Mouse (Mus musculus): Measurements from ENCODE around the gene Fgfr2. TPM values are rescaled to one million over a fixed set of nuclear protein-coding genes. Genes with fewer than 3 reads are reported as not detected.
A peak's percentile ranks its signal among the peaks of the same experiment; 100 is the strongest.

The Fgfr2 gene
- total and polyA plus RNA-seq, 2 experiments from 2014 or later, result 17.1 to 47.6 TPM

DNA sequence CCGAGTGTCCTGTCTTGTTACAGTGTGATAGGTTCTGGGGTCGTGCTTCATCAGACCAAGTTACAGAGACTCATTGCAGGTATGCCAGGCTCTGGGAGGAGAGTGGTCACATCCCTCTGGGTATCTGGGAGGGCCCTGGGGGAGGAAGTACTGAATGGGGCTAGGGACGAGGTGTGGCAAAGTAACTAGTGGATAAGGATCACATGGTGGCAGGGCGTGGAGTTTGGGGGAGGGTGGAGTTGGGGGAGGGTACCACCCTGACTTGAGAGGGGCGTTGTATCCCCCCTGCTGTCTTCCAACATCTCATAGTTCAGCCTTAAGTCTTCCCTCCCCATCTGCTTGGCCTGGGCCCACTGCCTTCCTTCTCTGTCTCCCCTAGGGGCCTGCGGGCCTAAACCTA, 443.6 kb downstream of the Fgfr2 start:
- no peak for TF ChIP-seq CTCF (IDR thresholded peaks at IDR 0.05; ENCODE audit: low read depth)
- Histone ChIP-seq H3K27me3 (ENCODE audit: insufficient read depth, low read length) (no peaks in the 10 kb centered on the region), H3K9ac (no peak overlapping the region), H3K4me3 (ENCODE audit: low read depth, low read length) (no peak overlapping the region), H3K4me1 (ENCODE audit: insufficient read depth) (no peaks in the 10 kb centered on the region), H3K4me2 (ENCODE audit: low read depth) (no peak overlapping the region), H3K9me3 (ENCODE audit: low read length) (no peaks in the 10 kb centered on the region), H3K27ac (ENCODE audit: low read depth, low read length) (no peak overlapping the region), H3K36me3 (ENCODE audit: insufficient read depth) (no peaks in the 10 kb centered on the region)
- DNase-seq (no peak), ATAC-seq (no peak)
- 79% methylated on average over 6 of the region's 6 CpGs for WGBS

DNA sequence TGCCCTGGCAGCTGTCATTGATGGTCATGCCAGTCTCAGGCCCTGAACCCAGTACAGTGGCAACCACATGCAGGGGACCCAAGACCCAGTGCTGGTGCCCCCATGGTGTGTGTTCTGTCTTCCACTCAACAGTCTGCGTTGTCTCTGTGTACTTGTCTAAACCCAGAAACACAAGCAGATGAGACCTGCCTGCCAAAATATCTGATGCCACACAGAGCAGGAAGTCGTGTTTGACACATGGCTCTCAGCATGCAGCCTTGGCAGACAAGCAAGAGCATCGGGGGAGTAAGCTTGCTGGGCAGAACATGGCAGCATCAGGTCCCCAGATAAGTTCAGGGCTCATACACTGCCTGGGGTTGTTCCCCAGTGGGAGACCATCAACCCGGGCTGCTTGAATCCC, 444.0 kb downstream of the Fgfr2 start:
- H3K27me3 ChIP-seq (ENCODE audit: insufficient read depth, low read length), result no peaks in the 10 kb centered on the region
- 47% methylated on average over 4 of the region's 4 CpGs for WGBS
- H3K4me3 ChIP-seq (ENCODE audit: low read depth, low read length), result no peak overlapping the region
- H3K4me1 ChIP-seq (ENCODE audit: insufficient read depth), result no peaks in the 10 kb centered on the region
- ATAC-seq (peak; percentile 40; the same call in 1 of the 2 replicates), DNase-seq (peak; percentile 22)
- no peaks in the 10 kb centered on the region for H3K36me3 ChIP-seq (ENCODE audit: insufficient read depth)
- H3K27ac ChIP-seq (ENCODE audit: low read depth, low read length), result no peak overlapping the region
- no peak overlapping the region for H3K9ac ChIP-seq
- no peaks in the 10 kb centered on the region for H3K9me3 ChIP-seq (ENCODE audit: low read length)
- H3K4me2 ChIP-seq (ENCODE audit: low read depth), result no peak overlapping the region
- TF ChIP-seq CTCF (IDR thresholded peaks at IDR 0.05; ENCODE audit: low read depth), result no peak

DNA sequence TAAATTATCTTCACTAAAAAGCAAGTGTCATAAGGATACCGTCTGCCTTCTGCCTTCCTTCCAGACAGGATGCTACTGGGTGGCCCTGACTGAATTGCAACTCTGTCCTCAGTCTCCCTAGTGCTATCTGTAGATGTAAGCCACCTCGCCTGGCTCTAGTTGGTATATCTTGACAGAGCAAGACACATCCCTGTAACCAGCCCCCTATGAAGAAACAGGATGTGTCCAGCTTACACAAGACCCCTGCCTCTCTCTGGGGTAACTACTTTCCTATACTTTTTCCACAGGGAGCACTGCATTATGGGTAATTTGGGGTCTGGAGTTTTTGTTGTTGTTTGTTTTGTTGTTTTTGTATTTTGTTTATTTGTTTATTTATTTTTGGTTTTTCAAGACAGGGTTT, 447.2 kb downstream of the Fgfr2 start:
- TF ChIP-seq CTCF (IDR thresholded peaks at IDR 0.05; ENCODE audit: low read depth), result no peak
- WGBS, result 94% methylated on average over 2 of the region's 2 CpGs

GRCm38 (mm10) chr7:132673931-132674755, 449.0 kb downstream of the Fgfr2 start:
- H3K4me2 ChIP-seq (ENCODE audit: low read depth), result no peak overlapping the region
- 52% methylated on average over 17 of the region's 17 CpGs for WGBS
- no peak for ATAC-seq
- no peak overlapping the region for H3K4me3 ChIP-seq (ENCODE audit: low read depth, low read length)
- no peaks in the 10 kb centered on the region for H3K27me3 ChIP-seq (ENCODE audit: insufficient read depth, low read length)
- H3K27ac ChIP-seq (ENCODE audit: low read depth, low read length), result no peak overlapping the region
- H3K9me3 ChIP-seq (ENCODE audit: low read length), result no peaks in the 10 kb centered on the region
- H3K9ac ChIP-seq, result no peak overlapping the region
- no peaks in the 10 kb centered on the region for H3K36me3 ChIP-seq (ENCODE audit: insufficient read depth)
- peak; percentile 28; the same call in 1 of the 2 replicates for TF ChIP-seq CTCF (IDR thresholded peaks at IDR 0.05; ENCODE audit: low read depth)
- H3K4me1 ChIP-seq (ENCODE audit: insufficient read depth), result no peaks in the 10 kb centered on the region
- DNase-seq, result no peak

More for the DNA sequence above, 447.2 kb downstream of the Fgfr2 start:
- no peak overlapping the region for H3K4me2 ChIP-seq (ENCODE audit: low read depth)
- H3K4me3 ChIP-seq (ENCODE audit: low read depth, low read length), result no peak overlapping the region
- H3K4me1 ChIP-seq (ENCODE audit: insufficient read depth), result no peaks in the 10 kb centered on the region
- no peaks in the 10 kb centered on the region for H3K27me3 ChIP-seq (ENCODE audit: insufficient read depth, low read length)
- H3K36me3 ChIP-seq (ENCODE audit: insufficient read depth), result no peaks in the 10 kb centered on the region
- H3K9me3 ChIP-seq (ENCODE audit: low read length), result no peaks in the 10 kb centered on the region
- DNase-seq, result no peak
- H3K27ac ChIP-seq (ENCODE audit: low read depth, low read length), result no peak overlapping the region
- no peak overlapping the region for H3K9ac ChIP-seq
- no peak for ATAC-seq

GRCm38 (mm10) chr7:132672481-132672959, 450.6 kb downstream of the Fgfr2 start:
- H3K9ac ChIP-seq, result no peak overlapping the region
- ATAC-seq, result no peak
- WGBS, result 84% methylated on average over 7 of the region's 7 CpGs

DNA sequence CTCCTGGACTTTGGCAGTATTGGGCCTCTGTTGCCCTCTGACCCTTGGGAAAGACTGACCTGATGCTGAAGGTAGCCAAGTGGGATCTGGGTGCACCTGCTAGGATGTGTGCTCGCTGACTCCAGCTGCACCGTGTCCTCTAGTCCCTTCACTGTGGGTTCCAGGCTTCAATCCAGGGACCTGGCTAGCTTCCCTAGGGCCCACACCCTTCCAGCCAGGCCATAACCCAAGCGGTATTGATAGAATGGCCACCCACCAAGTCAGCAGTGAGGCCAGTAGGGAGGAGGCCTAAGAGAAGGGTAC, 452.3 kb downstream of the Fgfr2 start:
- DNase-seq (no peak), ATAC-seq (no peak)
- Histone ChIP-seq H3K4me1 (ENCODE audit: insufficient read depth) (no peaks in the 10 kb centered on the region), H3K27ac (ENCODE audit: low read depth, low read length) (no peak overlapping the region), H3K27me3 (ENCODE audit: insufficient read depth, low read length) (no peaks in the 10 kb centered on the region), H3K4me2 (ENCODE audit: low read depth) (no peak overlapping the region), H3K9me3 (ENCODE audit: low read length) (no peaks in the 10 kb centered on the region), H3K4me3 (ENCODE audit: low read depth, low read length) (no peak overlapping the region), H3K36me3 (ENCODE audit: insufficient read depth) (no peaks in the 10 kb centered on the region), H3K9ac (no peak overlapping the region)
- no peak for TF ChIP-seq CTCF (IDR thresholded peaks at IDR 0.05; ENCODE audit: low read depth)
- WGBS, result 83% methylated on average over 3 of the region's 3 CpGs

More at GRCm38 (mm10) chr7:132672481-132672959, 450.6 kb downstream of the Fgfr2 start:
- Histone ChIP-seq H3K36me3 (ENCODE audit: insufficient read depth) (no peaks in the 10 kb centered on the region), H3K27me3 (ENCODE audit: insufficient read depth, low read length) (no peaks in the 10 kb centered on the region), H3K4me2 (ENCODE audit: low read depth) (no peak overlapping the region), H3K9me3 (ENCODE audit: low read length) (no peaks in the 10 kb centered on the region), H3K4me1 (ENCODE audit: insufficient read depth) (no peaks in the 10 kb centered on the region), H3K4me3 (ENCODE audit: low read depth, low read length) (no peak overlapping the region), H3K27ac (ENCODE audit: low read depth, low read length) (no peak overlapping the region)
- no peak for TF ChIP-seq CTCF (IDR thresholded peaks at IDR 0.05; ENCODE audit: low read depth)
- no peak for DNase-seq

GRCm38 (mm10) chr7:132669999-132670862, 452.9 kb downstream of the Fgfr2 start:
- H3K4me1 ChIP-seq (ENCODE audit: insufficient read depth), result no peaks in the 10 kb centered on the region
- no peak for TF ChIP-seq CTCF (IDR thresholded peaks at IDR 0.05; ENCODE audit: low read depth)
- no peak overlapping the region for H3K4me3 ChIP-seq (ENCODE audit: low read depth, low read length)
- H3K36me3 ChIP-seq (ENCODE audit: insufficient read depth), result no peaks in the 10 kb centered on the region
- H3K9me3 ChIP-seq (ENCODE audit: low read length), result no peaks in the 10 kb centered on the region
- WGBS, result 86% methylated on average over 20 of the region's 20 CpGs
- no peak for DNase-seq
- no peaks in the 10 kb centered on the region for H3K27me3 ChIP-seq (ENCODE audit: insufficient read depth, low read length)
- H3K4me2 ChIP-seq (ENCODE audit: low read depth), result no peak overlapping the region
- H3K27ac ChIP-seq (ENCODE audit: low read depth, low read length), result no peak overlapping the region
- ATAC-seq, result no peak
- no peak overlapping the region for H3K9ac ChIP-seq

All from forebrain, postnatal 0 days (tissue).